Mouse (Mus musculus) liver, adult 10 weeks (tissue): ENCODE data around the gene Rtp3. TPM values are rescaled to one million over a fixed set of nuclear protein-coding genes. Genes with fewer than 3 reads are reported as not detected.

Experiments used
- polyA plus RNA-seq: library from polyadenylated mRNA; stranded (reverse); fragments of 350-450 nt; fragmentation: Illumina TruSeq; extraction: RNeasy Lipid Tissue Mini Kit (QIAGEN cat#74804); gene quantifications from one replicate; pipeline ENCODE4 v1.2.3, GENCODE M21; 2014; ENCODE audit warnings: low read depth, low replicate concordance

Gene Rtp3
- 38.6 TPM for polyA plus RNA-seq

GRCm38 (mm10) chr9:110990204-110990603, at the start of gene Rtp3:
Rtp3 (minus strand) TSS chr9:110990583.

GRCm38 (mm10) chr9:111019022-111019421, 28.6 kb upstream of the Rtp3 start, which contains the start of gene Ltf:
Ltf (plus strand) TSS chr9:111019271.

GRCm38 (mm10) chr9:110951397-110951796, 39.0 kb downstream of the Rtp3 start, which contains the start of gene Lrrc2:
Lrrc2 (plus strand) TSS chr9:110951545.

DNA sequence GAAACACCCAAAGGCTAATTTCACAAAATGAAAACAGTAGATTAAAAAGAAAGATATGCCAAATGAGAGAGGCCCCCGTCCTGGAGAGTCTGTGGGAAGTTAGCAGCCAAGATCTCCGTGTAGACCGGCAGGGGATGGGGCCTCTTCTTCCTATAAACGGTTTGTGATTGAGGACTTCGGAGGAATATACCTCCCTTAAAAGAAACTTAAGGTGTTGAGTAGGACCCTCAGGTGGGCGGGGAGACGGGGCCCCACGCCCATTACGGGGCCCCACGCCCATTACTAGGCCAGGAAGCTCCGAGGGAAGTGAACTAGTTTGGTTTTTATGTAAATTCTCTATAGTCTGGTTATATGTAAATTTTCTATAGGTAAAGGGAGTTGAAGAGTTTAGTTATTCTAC, 44.5 kb downstream of the Rtp3 start, which contains the start of gene Tdgf1:
Gene Tdgf1, minus strand, starts transcription at position 233 of the 400 bp plus-strand sequence.

Other genes with a start within 250 kb of the Rtp3 start
- gene Myl3, start 248.7 kb downstream of the Rtp3 start, polyA plus RNA-seq = not detected
- 0.45 TPM for gene Pth1r, start 243.4 kb downstream of the Rtp3 start, polyA plus RNA-seq
- gene Prss42, start 192.4 kb downstream of the Rtp3 start, polyA plus RNA-seq = not detected
- gene Prss44, start 176.6 kb downstream of the Rtp3 start, polyA plus RNA-seq = not detected
- gene Prss43, start 163.9 kb downstream of the Rtp3 start, polyA plus RNA-seq = not detected
- gene Prss45, start 156.0 kb downstream of the Rtp3 start, polyA plus RNA-seq = not detected
- gene Prss46, start 146.1 kb downstream of the Rtp3 start, polyA plus RNA-seq = not detected
- not detected for gene Prss50, start 132.6 kb downstream of the Rtp3 start, polyA plus RNA-seq
- gene Als2cl, start 110.7 kb downstream of the Rtp3 start, polyA plus RNA-seq = 4.0 TPM
- gene Tmie, start 110.5 kb downstream of the Rtp3 start, polyA plus RNA-seq = 9.6 TPM
- not detected for gene Fam240a, start 73.7 kb downstream of the Rtp3 start, polyA plus RNA-seq
- not detected for gene Tdgf1, start 44.4 kb downstream of the Rtp3 start, polyA plus RNA-seq
- not detected for gene Lrrc2, start 39.0 kb downstream of the Rtp3 start, polyA plus RNA-seq
- gene Ltf, start 28.7 kb upstream of the Rtp3 start, polyA plus RNA-seq = not detected
- gene Ccrl2, start 66.9 kb upstream of the Rtp3 start, polyA plus RNA-seq = 0.34 TPM
- gene Lrrfip2, start 127.0 kb upstream of the Rtp3 start, polyA plus RNA-seq = 30.3 TPM